Mouse (Mus musculus) B cell, adult 2 months (primary cell): Measurements from ENCODE around the gene Hist1h4i.
"Not testable (repeated sequence)": the region's sequence is repeated elsewhere in the genome, so short reads cannot be mapped to it uniquely, and the experiment has no call there.

Source experiments
- DNase-seq, 2 experiments: peaks; one replicate each; pipeline ENCODE4 v3.0.0; 2022

The Hist1h4i gene

GRCm38 (mm10) chr13:22041142-22041536 lies at the start of gene Hist1h4i:
Gene Hist1h4i, minus strand, starts transcription at chr13:22041362.
- DNase-seq = peak; percentile 98

GRCm38 (mm10) chr13:22084140-22084539 lies 43.0 kb upstream of the Hist1h4i start, which contains the start of gene Vmn1r188:
Gene Vmn1r188, plus strand, starts transcription at chr13:22084440.
- not testable (repeated sequence) for DNase-seq

GRCm38 (mm10) chr13:22063468-22063867 lies 22.3 kb upstream of the Hist1h4i start:
- DNase-seq = no peak

GRCm38 (mm10) chr13:22061422-22061821 lies 20.3 kb upstream of the Hist1h4i start:
- DNase-seq = no peak

GRCm38 (mm10) chr13:22053754-22054153 lies 12.6 kb upstream of the Hist1h4i start:
- no peak for DNase-seq

- DNase-seq = no peak
These were observed 10.3 kb upstream of the Hist1h4i start for GRCm38 (mm10) chr13:22051523-22051859.

- peak; percentile 95 to 96 for DNase-seq
These were observed 9.7 kb upstream of the Hist1h4i start for GRCm38 (mm10) chr13:22050591-22051522.

DNA sequence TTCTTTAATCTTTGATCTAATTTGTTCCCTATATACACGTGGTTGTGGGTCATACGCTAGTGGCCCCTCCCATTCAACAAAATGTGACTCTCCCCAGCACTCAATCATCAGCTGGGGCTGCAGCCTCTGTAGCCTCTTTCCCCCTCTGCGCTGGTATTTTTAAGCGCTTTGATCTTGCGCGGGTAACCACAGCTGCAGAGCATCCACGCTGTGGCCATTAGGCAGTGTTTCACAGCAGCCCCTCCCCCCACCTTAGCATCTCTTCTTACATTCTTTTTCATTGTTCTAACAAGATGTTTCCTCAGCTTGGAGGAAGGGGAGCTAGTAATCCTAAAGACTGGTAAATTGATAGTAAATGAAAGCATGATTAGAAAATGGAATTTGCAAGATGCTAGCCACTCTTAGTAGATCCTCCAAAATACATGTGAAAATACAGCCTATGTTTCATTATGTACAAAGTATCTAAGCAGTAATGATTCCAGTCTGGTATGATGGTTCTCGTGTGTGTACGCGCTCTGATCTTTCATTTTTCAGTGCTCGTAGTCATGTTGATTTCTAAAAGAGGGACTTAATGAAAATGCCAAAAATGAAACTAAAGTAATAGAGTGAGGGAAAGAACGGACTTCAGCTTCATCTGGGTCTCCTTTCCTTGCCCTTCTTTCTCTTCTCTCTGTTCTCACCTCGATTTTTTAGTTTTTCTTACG lies 8.7 kb upstream of the Hist1h4i start:
- DNase-seq = peak; percentile 57 to 60

GRCm38 (mm10) chr13:22049041-22049440 lies 7.9 kb upstream of the Hist1h4i start:
- no peak for DNase-seq

DNA sequence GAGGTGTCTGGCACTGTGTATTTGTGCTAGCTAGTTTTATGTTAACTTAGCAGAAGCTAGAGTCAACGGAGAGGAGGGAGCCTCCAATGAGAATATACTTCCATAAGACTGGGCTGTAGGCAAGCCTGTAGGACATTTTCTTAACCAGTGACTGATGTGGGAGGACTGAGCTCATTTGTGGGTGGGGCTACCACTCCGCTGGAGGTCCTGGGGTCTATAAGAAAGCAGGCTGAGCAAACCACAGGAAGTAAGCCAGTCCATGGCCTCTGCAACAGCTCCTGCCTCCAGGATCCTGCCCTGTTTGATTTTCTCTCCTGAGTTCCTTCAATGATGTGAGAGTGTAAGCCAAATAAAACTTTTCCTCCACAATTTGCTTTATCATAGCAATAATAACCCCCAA lies 4.1 kb upstream of the Hist1h4i start:
- DNase-seq = no peak

- no peak for DNase-seq
These were observed 3.4 kb upstream of the Hist1h4i start for GRCm38 (mm10) chr13:22044432-22045155.

DNA sequence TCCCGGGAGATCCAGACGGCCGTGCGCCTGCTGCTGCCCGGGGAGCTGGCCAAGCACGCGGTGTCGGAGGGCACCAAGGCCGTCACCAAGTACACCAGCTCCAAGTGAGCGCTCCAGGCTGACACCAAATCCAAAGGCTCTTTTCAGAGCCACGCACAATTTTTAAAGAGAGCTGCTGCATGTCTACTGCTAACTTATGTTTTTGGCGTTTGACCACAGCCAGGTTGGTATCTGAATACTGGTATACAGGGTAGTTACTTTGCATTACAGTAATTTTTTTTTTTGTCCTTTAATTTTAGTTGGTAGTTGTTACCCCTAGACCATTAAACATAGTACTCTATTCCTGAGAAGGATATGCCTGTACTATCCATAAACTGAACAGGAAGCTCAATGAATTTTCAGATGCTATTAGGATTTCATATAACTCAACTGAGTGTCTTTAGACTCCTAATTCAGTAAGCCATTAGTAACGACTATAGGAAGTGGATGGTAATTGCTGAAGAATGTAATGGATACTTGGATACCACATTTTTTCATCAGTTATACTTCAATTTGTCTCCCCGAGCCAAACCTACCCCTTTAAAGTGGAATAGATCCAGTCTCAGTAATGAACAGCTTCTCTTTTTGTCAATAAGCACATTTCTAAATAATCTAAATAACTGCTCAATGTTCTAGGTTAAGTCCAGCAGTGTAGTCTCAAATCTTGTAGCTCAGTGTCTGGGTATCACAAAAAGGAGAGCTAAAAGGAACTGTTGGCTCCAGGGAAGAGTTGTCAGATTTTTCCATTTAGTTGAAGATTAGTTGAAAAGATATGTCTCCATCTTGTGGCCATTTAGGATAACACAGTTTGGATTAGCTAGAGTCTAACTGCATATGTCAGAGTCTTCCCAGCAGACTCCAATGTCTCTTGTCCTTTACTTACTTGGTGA lies 2.6 kb upstream of the Hist1h4i start:
- peak; percentile 24 to 31 for DNase-seq

GRCm38 (mm10) chr13:22042568-22043502 lies 1.7 kb upstream of the Hist1h4i start, which contains the start of the genes Hist1h2ag and Hist1h2bj:
Gene Hist1h2ag, minus strand, starts transcription at chr13:22042944.
Gene Hist1h2bj, plus strand, starts transcription at chr13:22043214.
- peak; percentile 85 to 87 for DNase-seq

GRCm38 (mm10) chr13:22041651-22042567 lies 747 bp upstream of the Hist1h4i start:
- DNase-seq = peak in 1 of 2 experiments; percentile 30

DNA sequence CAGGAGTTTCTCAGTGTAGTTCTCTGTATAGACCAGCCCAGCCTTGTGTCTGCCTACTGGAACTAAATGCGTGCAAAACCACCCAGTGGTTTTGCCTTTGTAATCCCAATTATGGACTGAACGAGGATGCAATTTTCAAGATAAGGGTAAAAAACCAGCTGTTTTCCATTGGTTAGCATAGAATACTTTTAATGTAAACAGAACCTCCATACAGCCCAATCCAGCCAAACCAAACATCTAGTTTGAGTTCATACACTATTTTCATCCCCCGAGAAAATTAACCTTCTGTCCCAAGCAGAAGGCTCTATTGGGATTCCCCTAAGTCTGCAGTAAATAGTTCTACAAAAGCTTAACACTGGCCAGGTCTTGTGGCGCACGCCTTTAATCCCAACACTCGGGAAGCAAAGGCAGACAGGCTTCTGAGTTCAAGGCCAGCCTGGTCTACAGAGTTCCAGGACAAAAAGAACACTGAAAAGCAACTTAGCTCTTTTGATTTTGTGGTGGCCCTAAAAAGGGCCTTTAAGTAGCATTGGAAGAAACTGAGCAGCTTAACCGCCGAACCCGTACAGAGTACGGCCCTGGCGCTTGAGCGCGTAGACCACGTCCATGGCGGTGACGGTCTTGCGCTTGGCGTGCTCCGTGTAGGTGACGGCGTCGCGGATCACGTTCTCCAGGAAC lies 559 bp downstream of the Hist1h4i start:
- no peak for DNase-seq

DNA sequence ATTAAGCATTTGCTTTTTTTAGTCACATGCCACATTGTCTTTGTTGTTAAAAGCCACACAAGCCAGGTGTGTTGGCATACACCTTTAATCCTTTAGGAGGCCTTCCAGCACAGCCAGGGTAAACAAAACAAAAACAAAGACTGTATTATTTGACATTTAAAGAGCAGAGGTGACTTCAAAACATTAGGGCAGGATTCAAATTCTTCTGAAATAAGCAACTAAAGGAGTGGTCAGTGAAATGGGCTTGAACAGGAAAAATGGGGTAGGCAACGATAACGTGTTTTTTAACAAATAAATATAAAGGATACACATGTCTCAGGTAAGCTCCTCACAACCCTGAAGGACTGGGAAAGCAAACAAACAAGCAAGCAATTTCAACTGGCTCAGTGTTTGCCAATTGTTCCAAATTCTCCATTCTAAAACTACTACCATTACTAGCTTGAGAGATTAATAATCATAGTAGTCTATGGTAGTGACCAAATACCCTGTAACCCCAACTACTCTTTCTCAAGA lies 1.2 kb downstream of the Hist1h4i start:
- no peak for DNase-seq

GRCm38 (mm10) chr13:22039364-22039763 lies 1.8 kb downstream of the Hist1h4i start:
- DNase-seq = no peak

GRCm38 (mm10) chr13:22037415-22037814 lies 3.7 kb downstream of the Hist1h4i start:
- DNase-seq = no peak

- no peak for DNase-seq
These were observed 4.2 kb downstream of the Hist1h4i start for GRCm38 (mm10) chr13:22036986-22037385.
